8 mouse cellular contexts compared by ENCODE assay signal in genomic region chr10:125917436-125917871, GRCm38 (mm10). TPM values are rescaled to one million over a fixed set of nuclear protein-coding genes. Genes with fewer than 3 reads are reported as not detected.
DNase-seq lines count a peak whose midpoint lies in the region; ATAC-seq and TF ChIP-seq lines count a peak whose summit lies in the region.

No protein-coding gene starts in this region.

- no peaks in the 10 kb centered on the region for H3K27me3 ChIP-seq in heart, postnatal 0 days (ENCODE audit: control insufficient read depth, insufficient read depth, low read length)
- H3K27me3 ChIP-seq in hindbrain, embryonic 13.5 days = 0 out of 2 replicates have a peak, but pooled peaks cover 7% of the 10 kb centered on the region
- H3K27me3 ChIP-seq in midbrain, embryonic 16.5 days (ENCODE audit: control insufficient read depth, insufficient read depth, low read depth, low read length) = no peaks in the 10 kb centered on the region

- H3K27ac ChIP-seq in heart, postnatal 0 days (ENCODE audit: low read depth) = no peak overlapping the region
- no peak overlapping the region for H3K27ac ChIP-seq in hindbrain, embryonic 13.5 days
- no peak overlapping the region for H3K27ac ChIP-seq in midbrain, embryonic 16.5 days (ENCODE audit: low read length)

- no peak for ATAC-seq in heart, postnatal 0 days (ENCODE audit: insufficient read depth, low read depth)
- no peak for ATAC-seq in hindbrain, embryonic 13.5 days (ENCODE audit: low FRiP score)
- no peak for ATAC-seq in midbrain, embryonic 16.5 days

- peak overlapping the region; percentile 19; the same call in 1 of the 2 replicates for H3K4me2 ChIP-seq in heart, postnatal 0 days (ENCODE audit: low read depth, low read length)
- H3K4me2 ChIP-seq in hindbrain, embryonic 13.5 days = peak overlapping the region; percentile 39
- peak overlapping the region; percentile 36 for H3K4me2 ChIP-seq in midbrain, embryonic 16.5 days (ENCODE audit: low read length)

- WGBS in heart, postnatal 0 days = 6% methylated on average over 9 of the region's 9 CpGs
- 14% methylated on average over 9 of the region's 9 CpGs for WGBS in hindbrain, embryonic 13.5 days
- WGBS in midbrain, embryonic 16.5 days = 9% methylated on average over 9 of the region's 9 CpGs

- TF ChIP-seq EP300 in heart, postnatal 0 days (IDR thresholded peaks at IDR 0.05; ENCODE audit: low read depth) = no peak

- H3K9ac ChIP-seq in heart, postnatal 0 days (replicated peaks; ENCODE audit: low read depth, low read length) = no peak overlapping the region
- no peak overlapping the region for H3K9ac ChIP-seq in hindbrain, embryonic 13.5 days
- no peak overlapping the region for H3K9ac ChIP-seq in midbrain, embryonic 16.5 days (ENCODE audit: low read depth, low read length)

- no peak overlapping the region for H3K4me3 ChIP-seq in heart, postnatal 0 days (ENCODE audit: low read depth, low read length)
- H3K4me3 ChIP-seq in hindbrain, embryonic 13.5 days = no peak overlapping the region; the same call in 1 of the 2 replicates
- peak overlapping the region; percentile 10; the same call in 1 of the 2 replicates for H3K4me3 ChIP-seq in midbrain, embryonic 16.5 days (ENCODE audit: low read depth, low read length)

- no peak for TF ChIP-seq CTCF in heart, postnatal 0 days (IDR thresholded peaks at IDR 0.05; ENCODE audit: low read depth)

- H3K36me3 ChIP-seq in heart, postnatal 0 days (replicated peaks; ENCODE audit: control insufficient read depth, insufficient read depth, low read length) = no peaks in the 10 kb centered on the region
- no peaks in the 10 kb centered on the region for H3K36me3 ChIP-seq in hindbrain, embryonic 13.5 days
- no peaks in the 10 kb centered on the region for H3K36me3 ChIP-seq in midbrain, embryonic 16.5 days (ENCODE audit: control insufficient read depth, insufficient read depth, low read length)

- DNase-seq in heart, postnatal 0 days (ENCODE audit: low spot score) = no peak
- no peak for DNase-seq in heart, postnatal 36 days
- peak; percentile 57 for DNase-seq in embryo, embryonic 10 days (ENCODE audit: low spot score)
- DNase-seq in left cerebral cortex, postnatal 4 days = no peak
- no peak for DNase-seq in left cerebral cortex, postnatal 14 days (ENCODE audit: low spot score in 2 of 2)
- no peak for DNase-seq in adrenal gland, postnatal 4 days (ENCODE audit: low spot score in 2 of 2)

- no peaks in the 10 kb centered on the region for H3K4me1 ChIP-seq in heart, postnatal 0 days (ENCODE audit: control insufficient read depth, insufficient read depth)
- peaks cover 5% of the 10 kb centered on the region for H3K4me1 ChIP-seq in hindbrain, embryonic 13.5 days (replicated peaks)
- H3K4me1 ChIP-seq in midbrain, embryonic 16.5 days (ENCODE audit: control insufficient read depth, insufficient read depth, low read length) = peaks cover 4% of the 10 kb centered on the region; the same call in 1 of the 2 replicates

- H3K9me3 ChIP-seq in heart, postnatal 0 days (replicated peaks; ENCODE audit: control insufficient read depth, low read length) = no peaks in the 10 kb centered on the region
- H3K9me3 ChIP-seq in hindbrain, embryonic 13.5 days = no peaks in the 10 kb centered on the region
- no peaks in the 10 kb centered on the region for H3K9me3 ChIP-seq in midbrain, embryonic 16.5 days (replicated peaks; ENCODE audit: control insufficient read depth, low read length, poor library complexity, severe bottlenecking)

- intact Hi-C loops in heart, postnatal 36 days (cut with DNase I) = no loop called here
- intact Hi-C loops in left cerebral cortex, postnatal 4 days (cut with DNase I) = no loop called here
- intact Hi-C loops in left cerebral cortex, postnatal 14 days (cut with DNase I) = no loop called here

RNA-seq across cellular contexts. Expression of gene Lrig3, which starts 48.5 kb away (rescaled TPM):
- 2.3 and 6.7 TPM in 2 replicates for total RNA-seq in heart, postnatal 0 days (2014; rRNA removed; ENCODE audit: low replicate concordance)
- 0.66 and 0.92 TPM in 2 replicates for polyA plus RNA-seq in heart, postnatal 0 days (2015; fragmentation: Nextera tagmentation; extraction: Ambion mirVana)
- 1 to 10 TPM; 1.7 to 2.3 TPM for total RNA-seq in heart, postnatal 36 days (2021)
- 5.0 and 5.5 TPM in 2 replicates for polyA plus RNA-seq in hindbrain, embryonic 13.5 days (2015; fragmentation: Nextera tagmentation; extraction: Ambion mirVana)
- 2.7 and 2.9 TPM in 2 replicates for polyA plus RNA-seq in midbrain, embryonic 16.5 days (2015; fragmentation: Nextera tagmentation; extraction: Ambion mirVana)
- 1 to 10 TPM; 4.4 to 4.6 TPM for total RNA-seq in left cerebral cortex, postnatal 4 days (2021)
- 1 to 10 TPM; 3.1 to 3.7 TPM for total RNA-seq in left cerebral cortex, postnatal 14 days (2021)
- 10 to 100 TPM in 1 of 2 experiments, 1 to 10 TPM in 1; 9.2 to 12.9 TPM for total RNA-seq in adrenal gland, postnatal 4 days (2021)
